Mouse (Mus musculus) heart, embryonic 10.5 days (tissue): ENCODE results near the gene Strbp. TPM values are rescaled to one million over a fixed set of nuclear protein-coding genes. Genes with fewer than 3 reads are reported as not detected.

Source experiments
- DNase-seq: peaks from one replicate; pipeline ENCODE4 v3.0.0-alpha.2; 2017; ENCODE audit warnings: low spot score
- H3K27ac ChIP-seq: fragments of 300-500 bp; sonication (generic); 2 replicates; pipeline ENCODE4 v1.5.1; 2016; ENCODE audit warnings: mild to moderate bottlenecking
- H3K27me3 ChIP-seq: fragments of 300-500 bp; sonication (generic); 2 replicates; pipeline ENCODE4 v1.6.1; 2016; ENCODE audit warnings: mild to moderate bottlenecking; ENCODE audit not compliant: poor library complexity, insufficient read depth, severe bottlenecking
- H3K36me3 ChIP-seq: fragments of 300-500 bp; sonication (generic); 2 replicates; pipeline ENCODE4 v1.6.1; 2016; ENCODE audit warnings: mild to moderate bottlenecking, moderate library complexity
- H3K4me1 ChIP-seq: fragments of 300-500 bp; sonication (generic); 2 replicates; pipeline ENCODE4 v1.6.1; 2016; ENCODE audit warnings: mild to moderate bottlenecking
- H3K4me3 ChIP-seq: fragments of 300-500 bp; sonication (generic); 2 replicates; pipeline ENCODE4 v1.5.1; 2016; ENCODE audit warnings: mild to moderate bottlenecking, moderate library complexity
- H3K9me3 ChIP-seq: fragments of 300-500 bp; sonication (generic); 2 replicates; pipeline ENCODE4 v1.6.1; 2016; ENCODE audit warnings: mild to moderate bottlenecking, moderate library complexity
- WGBS: fragments of 180-500 bp; shearing (Covaris S2); methylation state at CpG from one replicate; pipeline ENCODE4 v1.1.7; 2016; 5-methylcytosine and 5-hydroxymethylcytosine counted together
- polyA plus RNA-seq: library from polyadenylated mRNA; unstranded; fragments of >200 nt; fragmentation: Nextera tagmentation; extraction: Ambion mirVana; gene quantifications from 2 replicates; pipeline ENCODE4 v1.2.1, GENCODE M21; 2016

The Strbp gene
- polyA plus RNA-seq, 1 experiment from 2014 or later = 33.6 TPM

DNA sequence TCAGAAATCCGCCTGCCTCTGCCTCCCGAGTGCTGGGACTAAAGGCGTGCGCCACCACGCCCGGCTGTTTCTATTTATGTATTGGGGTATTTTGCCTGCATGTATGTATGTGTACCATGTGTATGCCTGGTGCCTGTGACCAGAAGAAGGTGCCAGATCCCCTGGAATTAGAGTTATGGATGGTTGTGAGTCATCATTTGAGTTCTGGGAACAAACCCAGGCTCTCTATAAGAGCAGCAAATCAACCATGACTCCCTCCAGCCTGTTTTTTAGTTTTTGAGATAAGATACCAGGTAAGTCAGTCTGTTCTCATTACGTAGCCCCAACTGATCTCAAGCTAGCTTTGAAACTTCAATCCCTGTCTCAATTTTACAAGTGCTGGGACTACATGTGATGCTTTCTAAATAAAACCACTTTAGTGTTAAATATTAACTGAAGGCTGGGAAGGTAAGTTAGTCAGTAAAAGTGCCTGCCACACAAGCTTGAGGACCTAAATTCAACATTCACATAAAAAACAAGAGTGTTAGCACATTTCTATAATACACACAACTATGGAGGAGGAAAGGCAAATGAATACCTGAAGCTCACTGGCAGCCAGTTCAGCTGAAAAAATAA lies 21.4 kb downstream of the Strbp start:
- WGBS = 91% methylated on average over 7 of the region's 7 CpGs
- Histone ChIP-seq H3K9me3 (no peaks in the 10 kb centered on the region), H3K27ac (no peak overlapping the region), H3K4me1 (no peaks in the 10 kb centered on the region), H3K4me3 (no peak overlapping the region), H3K36me3 (no peaks in the 10 kb centered on the region; the same call in 1 of the 2 replicates), H3K27me3 (no peaks in the 10 kb centered on the region)
- DNase-seq = no peak

DNA sequence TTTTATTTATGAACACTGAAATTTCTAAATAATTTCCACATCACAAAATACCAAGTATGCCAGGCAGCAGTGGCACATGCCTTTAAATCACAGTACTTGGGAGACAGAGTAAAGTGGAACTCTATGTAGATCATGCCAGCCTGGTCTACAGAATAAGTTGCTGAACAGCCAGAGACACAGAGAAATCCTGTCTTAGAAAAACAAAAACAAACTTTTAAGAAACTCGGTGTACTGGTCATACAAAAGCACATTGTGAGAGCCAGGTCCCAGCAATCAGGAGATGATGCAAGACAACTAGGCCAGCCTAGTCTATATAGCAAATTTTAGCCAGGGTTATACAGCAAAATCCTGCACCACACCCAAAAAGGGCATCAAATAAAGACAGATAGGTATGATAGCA lies 52.6 kb downstream of the Strbp start:
- 78% methylated on average over 1 of the region's 1 CpGs for WGBS
- Histone ChIP-seq H3K27me3 (no peaks in the 10 kb centered on the region), H3K36me3 (no peaks in the 10 kb centered on the region), H3K27ac (no peak overlapping the region), H3K4me1 (0 out of 2 replicates have a peak, but pooled peaks cover 4% of the 10 kb centered on the region), H3K9me3 (no peaks in the 10 kb centered on the region), H3K4me3 (no peak overlapping the region)
- no peak for DNase-seq

- H3K36me3 ChIP-seq = peaks cover 3% of the 10 kb centered on the region; the same call in 1 of the 2 replicates
- H3K9me3 ChIP-seq = no peaks in the 10 kb centered on the region
- DNase-seq = no peak
- H3K4me1 ChIP-seq = 0 out of 2 replicates have a peak, but pooled peaks cover 4% of the 10 kb centered on the region
- H3K27ac ChIP-seq = no peak overlapping the region
- H3K27me3 ChIP-seq = no peaks in the 10 kb centered on the region
- no peak overlapping the region for H3K4me3 ChIP-seq
- WGBS = 81% methylated on average over 2 of the region's 2 CpGs
These were observed 54.1 kb downstream of the Strbp start for GRCm38 (mm10) chr2:37649590-37649989.

DNA sequence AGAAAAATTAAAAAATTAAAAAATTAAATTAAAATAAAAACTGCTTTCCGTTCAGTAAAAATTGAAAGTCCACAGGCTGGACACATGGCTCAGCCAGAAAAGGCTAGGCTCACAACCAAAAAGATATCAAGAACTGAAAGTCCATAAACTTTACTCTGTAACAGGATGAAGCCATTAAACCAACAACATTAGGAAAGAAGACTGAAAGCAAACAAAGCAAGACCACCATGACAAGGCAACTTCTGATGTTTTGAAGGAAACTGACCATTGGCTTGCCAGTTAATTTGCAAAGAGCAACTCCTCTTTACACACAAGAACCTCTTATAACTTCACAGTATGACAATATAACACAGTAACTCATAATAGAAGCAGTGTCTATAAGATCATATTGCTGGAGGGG lies 54.7 kb downstream of the Strbp start:
- Histone ChIP-seq H3K27ac (no peak overlapping the region), H3K9me3 (no peaks in the 10 kb centered on the region), H3K4me3 (no peak overlapping the region), H3K36me3 (peaks cover 3% of the 10 kb centered on the region; the same call in 1 of the 2 replicates), H3K27me3 (no peaks in the 10 kb centered on the region), H3K4me1 (0 out of 2 replicates have a peak, but pooled peaks cover 4% of the 10 kb centered on the region)
- no peak for DNase-seq
- 90% methylated on average over 1 of the region's 1 CpGs for WGBS

GRCm38 (mm10) chr2:37623343-37623742 lies 80.3 kb downstream of the Strbp start:
- H3K27ac ChIP-seq = no peak overlapping the region
- H3K4me1 ChIP-seq = no peaks in the 10 kb centered on the region
- peaks cover 21% of the 10 kb centered on the region for H3K36me3 ChIP-seq
- no peak overlapping the region for H3K4me3 ChIP-seq
- 81% methylated on average over 2 of the region's 2 CpGs for WGBS
- no peak for DNase-seq
- H3K9me3 ChIP-seq = no peaks in the 10 kb centered on the region
- no peaks in the 10 kb centered on the region for H3K27me3 ChIP-seq

DNA sequence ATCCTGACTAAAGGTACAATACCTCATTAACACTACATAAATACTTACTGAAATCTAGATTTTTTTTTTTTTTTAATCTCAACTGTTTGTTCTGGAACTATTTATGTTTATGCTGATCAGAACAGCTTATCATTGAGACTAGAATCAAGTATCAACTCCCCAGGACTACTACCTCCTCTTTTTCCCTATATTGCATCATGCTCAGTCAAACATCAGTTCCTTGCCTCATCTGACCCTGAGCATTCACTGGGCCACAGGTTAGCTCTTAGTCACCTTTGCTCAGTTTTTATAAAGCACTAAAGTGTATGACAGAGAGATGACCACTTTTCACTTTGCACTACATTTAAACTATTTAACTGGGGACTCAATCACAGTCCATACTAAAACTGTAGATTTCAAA lies 115.7 kb downstream of the Strbp start:
- Histone ChIP-seq H3K4me3 (no peak overlapping the region), H3K27me3 (no peaks in the 10 kb centered on the region), H3K27ac (no peak overlapping the region), H3K36me3 (peaks cover 14% of the 10 kb centered on the region), H3K4me1 (no peaks in the 10 kb centered on the region), H3K9me3 (no peaks in the 10 kb centered on the region)
- no peak for DNase-seq

DNA sequence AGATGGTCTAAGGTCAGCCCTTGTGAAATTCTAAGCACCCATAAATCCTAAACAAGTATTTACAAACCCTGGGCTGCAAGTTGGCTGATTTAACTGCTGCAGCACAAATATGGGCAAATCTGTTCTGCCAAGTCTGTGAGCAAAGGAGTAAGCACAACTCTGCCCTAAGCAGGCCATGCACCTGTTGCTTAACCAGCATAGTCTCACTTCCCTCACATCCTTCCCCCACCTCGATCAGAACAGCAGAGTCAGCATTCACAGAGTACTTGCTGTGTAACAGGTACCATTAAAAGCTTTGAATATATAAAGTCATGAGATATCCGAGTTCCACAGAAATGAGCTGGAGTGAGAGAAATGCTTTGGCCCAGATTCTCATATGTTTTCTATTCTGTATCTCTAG lies 125.5 kb downstream of the Strbp start:
- 84% methylated on average over 2 of the region's 2 CpGs for WGBS
- no peaks in the 10 kb centered on the region for H3K27me3 ChIP-seq
- H3K4me3 ChIP-seq = no peak overlapping the region
- no peaks in the 10 kb centered on the region; the same call in 1 of the 2 replicates for H3K36me3 ChIP-seq
- no peak for DNase-seq
- H3K9me3 ChIP-seq = no peaks in the 10 kb centered on the region
- no peaks in the 10 kb centered on the region for H3K4me1 ChIP-seq
- no peak overlapping the region for H3K27ac ChIP-seq

- WGBS = 100% methylated on average over 1 of the region's 1 CpGs
- no peaks in the 10 kb centered on the region for H3K4me1 ChIP-seq
- no peak overlapping the region for H3K27ac ChIP-seq
These were observed 127.0 kb downstream of the Strbp start for GRCm38 (mm10) chr2:37576661-37577060.

GRCm38 (mm10) chr2:37572141-37572540 lies 131.5 kb downstream of the Strbp start:
- WGBS = 86% methylated on average over 2 of the region's 2 CpGs
- Histone ChIP-seq H3K9me3 (no peaks in the 10 kb centered on the region), H3K27me3 (no peaks in the 10 kb centered on the region), H3K27ac (no peak overlapping the region), H3K36me3 (peaks cover 24% of the 10 kb centered on the region), H3K4me1 (no peaks in the 10 kb centered on the region), H3K4me3 (no peak overlapping the region)
- no peak for DNase-seq

More at GRCm38 (mm10) chr2:37576661-37577060, 127.0 kb downstream of the Strbp start:
- Histone ChIP-seq H3K4me3 (no peak overlapping the region), H3K9me3 (no peaks in the 10 kb centered on the region), H3K27me3 (no peaks in the 10 kb centered on the region), H3K36me3 (peaks cover 5% of the 10 kb centered on the region; the same call in 1 of the 2 replicates)
- no peak for DNase-seq

DNA sequence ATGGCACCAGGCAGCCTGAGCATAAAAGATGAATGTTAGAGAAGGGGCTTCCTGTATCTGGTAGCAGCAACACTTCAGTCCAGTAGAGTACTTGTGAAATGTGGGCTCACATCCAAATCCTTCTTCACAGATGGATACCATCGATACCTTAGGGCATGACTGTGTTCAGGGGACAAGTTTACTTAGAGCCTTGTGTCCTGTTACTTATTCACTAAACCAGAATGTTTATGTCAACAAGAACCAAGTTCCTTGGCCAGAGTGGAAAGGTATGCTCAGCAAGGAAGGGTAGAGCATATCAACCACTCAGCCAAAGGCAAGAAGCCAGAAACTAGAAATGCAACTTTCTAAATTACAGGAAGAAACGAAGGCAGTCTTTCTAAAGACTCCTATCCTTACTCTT lies 133.0 kb downstream of the Strbp start:
- Histone ChIP-seq H3K4me3 (no peak overlapping the region), H3K27me3 (no peaks in the 10 kb centered on the region), H3K36me3 (peaks cover 38% of the 10 kb centered on the region), H3K27ac (no peak overlapping the region), H3K9me3 (no peaks in the 10 kb centered on the region), H3K4me1 (no peaks in the 10 kb centered on the region)
- 89% methylated on average over 2 of the region's 2 CpGs for WGBS
- no peak for DNase-seq

- Histone ChIP-seq H3K9me3 (no peaks in the 10 kb centered on the region), H3K36me3 (peaks cover 43% of the 10 kb centered on the region), H3K27ac (no peak overlapping the region), H3K4me3 (no peak overlapping the region), H3K4me1 (no peaks in the 10 kb centered on the region), H3K27me3 (no peaks in the 10 kb centered on the region)
- DNase-seq = no peak
- WGBS = 87% methylated on average over 5 of the region's 5 CpGs
These were observed 133.8 kb downstream of the Strbp start for GRCm38 (mm10) chr2:37569888-37570287.

DNA sequence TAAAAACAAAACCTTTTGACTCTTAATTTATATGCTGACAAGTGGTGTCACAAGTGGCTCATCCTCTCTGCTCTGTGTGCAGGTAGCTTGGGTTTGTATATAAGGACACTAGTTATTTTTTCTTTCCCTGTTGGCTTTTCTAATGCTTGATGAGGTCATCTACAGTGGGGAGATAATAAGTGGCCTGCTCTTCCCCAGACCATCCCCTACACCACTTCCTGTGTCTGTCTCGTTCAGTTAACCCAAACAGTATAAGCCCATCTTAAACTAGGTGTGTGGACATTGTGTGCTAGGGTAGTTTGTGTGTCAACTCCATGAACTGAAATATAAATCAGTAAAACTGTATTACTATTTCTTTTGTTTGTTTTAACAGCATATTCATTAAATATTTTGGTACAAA lies 137.6 kb downstream of the Strbp start:
- peaks cover 69% of the 10 kb centered on the region for H3K36me3 ChIP-seq

DNA sequence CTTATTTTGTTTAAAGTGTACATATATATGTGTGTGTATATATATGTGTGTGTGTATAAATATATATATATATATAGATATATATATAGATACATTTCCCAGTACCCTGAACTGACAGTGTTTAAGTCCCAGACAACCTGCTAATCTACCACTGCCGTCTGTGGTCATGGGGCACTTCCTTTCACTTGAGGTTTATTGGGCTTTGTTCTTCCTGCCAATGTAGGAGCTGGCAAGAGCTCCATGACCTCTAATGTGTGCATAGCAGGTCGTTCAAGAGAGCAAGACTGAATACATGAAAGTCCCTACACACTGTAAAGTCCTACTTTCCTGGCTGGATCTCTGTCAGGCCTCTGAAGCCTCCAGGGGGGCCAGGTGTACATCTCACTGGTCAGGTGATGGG lies 138.1 kb downstream of the Strbp start:
- no peaks in the 10 kb centered on the region for H3K27me3 ChIP-seq
- peaks cover 74% of the 10 kb centered on the region for H3K36me3 ChIP-seq
- H3K9me3 ChIP-seq = no peaks in the 10 kb centered on the region
- H3K27ac ChIP-seq = no peak overlapping the region
- H3K4me3 ChIP-seq = no peak overlapping the region
- no peaks in the 10 kb centered on the region for H3K4me1 ChIP-seq
- DNase-seq = no peak
- 65% methylated on average over 2 of the region's 2 CpGs for WGBS

More for the DNA sequence above, 137.6 kb downstream of the Strbp start:
- DNase-seq = no peak
- WGBS = 59% methylated on average over 1 of the region's 1 CpGs
- Histone ChIP-seq H3K9me3 (no peaks in the 10 kb centered on the region), H3K27ac (no peak overlapping the region), H3K27me3 (no peaks in the 10 kb centered on the region), H3K4me1 (no peaks in the 10 kb centered on the region), H3K4me3 (no peak overlapping the region)

GRCm38 (mm10) chr2:37556366-37556765 lies 147.3 kb downstream of the Strbp start:
- Histone ChIP-seq H3K9me3 (no peaks in the 10 kb centered on the region), H3K4me3 (no peak overlapping the region), H3K27me3 (no peaks in the 10 kb centered on the region), H3K4me1 (no peaks in the 10 kb centered on the region), H3K27ac (no peak overlapping the region), H3K36me3 (peaks cover 85% of the 10 kb centered on the region)
- DNase-seq = no peak
- 68% methylated on average over 2 of the region's 2 CpGs for WGBS
